Mouse (Mus musculus): Measurements from ENCODE around the gene Rab43. TPM values are rescaled to one million over a fixed set of nuclear protein-coding genes. Genes with fewer than 3 reads are reported as not detected.
A peak's percentile ranks its signal among the peaks of the same experiment; 100 is the strongest.

Gene Rab43
- polyA plus RNA-seq, 1 experiment from 2014 or later: 9.3 TPM

- Histone ChIP-seq H3K27me3 (no peaks in the 10 kb centered on the region), H3K9me3 (no peaks in the 10 kb centered on the region), H3K4me3 (no peak overlapping the region), H3K4me2 (no peak overlapping the region), H3K27ac (no peak overlapping the region), H3K36me3 (peaks cover 36% of the 10 kb centered on the region), H3K4me1 (replicated peaks) (peaks cover 11% of the 10 kb centered on the region), H3K9ac (no peak overlapping the region)
- WGBS: 93% methylated on average over 5 of the region's 5 CpGs
- no peak for ATAC-seq (ENCODE audit: low FRiP score)
Measured at GRCm38 (mm10) chr6:87791826-87792225, 20.1 kb downstream of the Rab43 start.

- 82% methylated on average over 7 of the region's 7 CpGs for WGBS
Measured at GRCm38 (mm10) chr6:87790779-87791480, 21.0 kb downstream of the Rab43 start.

GRCm38 (mm10) chr6:87789791-87790190, 22.2 kb downstream of the Rab43 start:
- no peak overlapping the region for H3K4me3 ChIP-seq
- H3K9me3 ChIP-seq: no peaks in the 10 kb centered on the region
- peak overlapping the region; percentile 35; the same call in 1 of the 2 replicates for H3K9ac ChIP-seq
- no peak overlapping the region for H3K27ac ChIP-seq
- H3K4me1 ChIP-seq (replicated peaks): peaks cover 11% of the 10 kb centered on the region
- WGBS: 96% methylated on average over 6 of the region's 6 CpGs
- no peak for ATAC-seq (ENCODE audit: low FRiP score)
- H3K36me3 ChIP-seq: peaks cover 36% of the 10 kb centered on the region
- no peaks in the 10 kb centered on the region for H3K27me3 ChIP-seq
- no peak overlapping the region for H3K4me2 ChIP-seq

More at GRCm38 (mm10) chr6:87790779-87791480, 21.0 kb downstream of the Rab43 start:
- Histone ChIP-seq H3K9ac (no peak overlapping the region), H3K27me3 (no peaks in the 10 kb centered on the region), H3K4me2 (no peak overlapping the region), H3K36me3 (peaks cover 36% of the 10 kb centered on the region), H3K9me3 (no peaks in the 10 kb centered on the region), H3K4me3 (no peak overlapping the region), H3K4me1 (replicated peaks) (peaks cover 11% of the 10 kb centered on the region), H3K27ac (no peak overlapping the region)
- ATAC-seq (ENCODE audit: low FRiP score): no peak

GRCm38 (mm10) chr6:87788896-87789587, 22.9 kb downstream of the Rab43 start:
- Histone ChIP-seq H3K27me3 (no peaks in the 10 kb centered on the region), H3K4me1 (replicated peaks) (peaks cover 11% of the 10 kb centered on the region), H3K9ac (peak overlapping the region; percentile 35; the same call in 1 of the 2 replicates), H3K9me3 (no peaks in the 10 kb centered on the region), H3K4me3 (no peak overlapping the region), H3K36me3 (peaks cover 31% of the 10 kb centered on the region), H3K27ac (0 out of 2 replicates have a peak overlapping the region, but pooled peaks have one; percentile 40), H3K4me2 (no peak overlapping the region)
- WGBS: 47% methylated on average over 5 of the region's 5 CpGs
- ATAC-seq (ENCODE audit: low FRiP score): no peak

GRCm38 (mm10) chr6:87788266-87788895, 23.6 kb downstream of the Rab43 start:
- Histone ChIP-seq H3K36me3 (peaks cover 25% of the 10 kb centered on the region), H3K4me1 (replicated peaks) (peaks cover 11% of the 10 kb centered on the region), H3K27ac (no peak overlapping the region), H3K4me2 (no peak overlapping the region), H3K4me3 (no peak overlapping the region), H3K27me3 (no peaks in the 10 kb centered on the region), H3K9ac (no peak overlapping the region), H3K9me3 (no peaks in the 10 kb centered on the region)
- 94% methylated on average over 9 of the region's 9 CpGs for WGBS
- no peak for ATAC-seq (ENCODE audit: low FRiP score)

- H3K4me3 ChIP-seq: no peak overlapping the region
- no peaks in the 10 kb centered on the region for H3K9me3 ChIP-seq
- WGBS: 84% methylated on average over 6 of the region's 6 CpGs
- H3K27ac ChIP-seq: no peak overlapping the region
- H3K9ac ChIP-seq: no peak overlapping the region
- no peak for ATAC-seq (ENCODE audit: low FRiP score)
- H3K36me3 ChIP-seq: peaks cover 15% of the 10 kb centered on the region
- H3K4me2 ChIP-seq: no peak overlapping the region
- peaks cover 11% of the 10 kb centered on the region for H3K4me1 ChIP-seq (replicated peaks)
- no peaks in the 10 kb centered on the region for H3K27me3 ChIP-seq
Measured at GRCm38 (mm10) chr6:87787108-87787890, 24.7 kb downstream of the Rab43 start.

GRCm38 (mm10) chr6:87786621-87787020, 25.3 kb downstream of the Rab43 start:
- ATAC-seq (ENCODE audit: low FRiP score): no peak
- Histone ChIP-seq H3K9ac (no peak overlapping the region), H3K4me2 (no peak overlapping the region), H3K36me3 (peaks cover 9% of the 10 kb centered on the region), H3K4me1 (replicated peaks) (peaks cover 11% of the 10 kb centered on the region), H3K9me3 (no peaks in the 10 kb centered on the region), H3K4me3 (no peak overlapping the region), H3K27me3 (no peaks in the 10 kb centered on the region), H3K27ac (no peak overlapping the region)
- 86% methylated on average over 5 of the region's 5 CpGs for WGBS

GRCm38 (mm10) chr6:87784033-87784432, 27.9 kb downstream of the Rab43 start:
- no peaks in the 10 kb centered on the region for H3K36me3 ChIP-seq
- H3K4me3 ChIP-seq: no peak overlapping the region
- ATAC-seq (ENCODE audit: low FRiP score): no peak
- H3K9me3 ChIP-seq: no peaks in the 10 kb centered on the region
- no peaks in the 10 kb centered on the region for H3K27me3 ChIP-seq
- WGBS: 80% methylated on average over 8 of the region's 8 CpGs
- H3K9ac ChIP-seq: no peak overlapping the region
- peaks cover 3% of the 10 kb centered on the region for H3K4me1 ChIP-seq (replicated peaks)
- no peak overlapping the region for H3K27ac ChIP-seq
- H3K4me2 ChIP-seq: no peak overlapping the region

- Histone ChIP-seq H3K4me3 (no peak overlapping the region), H3K27me3 (no peaks in the 10 kb centered on the region), H3K27ac (no peak overlapping the region), H3K4me1 (replicated peaks) (no peaks in the 10 kb centered on the region), H3K9ac (no peak overlapping the region), H3K36me3 (no peaks in the 10 kb centered on the region), H3K9me3 (no peaks in the 10 kb centered on the region), H3K4me2 (no peak overlapping the region)
- no peak for ATAC-seq (ENCODE audit: low FRiP score)
- 85% methylated on average over 10 of the region's 10 CpGs for WGBS
Measured at GRCm38 (mm10) chr6:87780546-87781301, 31.2 kb downstream of the Rab43 start.

- H3K4me1 ChIP-seq (replicated peaks): no peaks in the 10 kb centered on the region
- H3K27me3 ChIP-seq: no peaks in the 10 kb centered on the region
- H3K4me2 ChIP-seq: no peak overlapping the region
- ATAC-seq (ENCODE audit: low FRiP score): no peak
- H3K9me3 ChIP-seq: no peaks in the 10 kb centered on the region
- no peak overlapping the region for H3K4me3 ChIP-seq
- H3K9ac ChIP-seq: no peak overlapping the region
- H3K27ac ChIP-seq: no peak overlapping the region
- WGBS: 91% methylated on average over 11 of the region's 11 CpGs
- H3K36me3 ChIP-seq: no peaks in the 10 kb centered on the region
Measured at GRCm38 (mm10) chr6:87779174-87780165, 32.5 kb downstream of the Rab43 start.
